Mouse (Mus musculus): Measurements from ENCODE around the gene Pjvk.

- no peak for TF ChIP-seq CTCF (IDR thresholded peaks at IDR 0.05; ENCODE audit: extremely low read depth, insufficient read depth, low read length)
- TF ChIP-seq POLR2A (IDR thresholded peaks at IDR 0.05; ENCODE audit: extremely low read depth, insufficient read depth, low read length): no peak
These were observed 27.7 kb downstream of the Pjvk start for GRCm38 (mm10) chr2:76675949-76676348.
